Mouse (Mus musculus) liver, postnatal 0 days (tissue): Measurements from ENCODE around the gene Ube3b.

ENCODE experiments used
- CTCF ChIP-seq: sonication (generic); IDR thresholded peaks from 2 replicates; pipeline ENCODE4 v1.5.1; 2016; ENCODE audit warnings: antibody characterized with exemption, low read depth
- EP300 ChIP-seq: IDR thresholded peaks from 2 replicates; pipeline ENCODE4 v1.6.1; 2016; ENCODE audit warnings: antibody characterized with exemption, low read depth, mild to moderate bottlenecking

DNA sequence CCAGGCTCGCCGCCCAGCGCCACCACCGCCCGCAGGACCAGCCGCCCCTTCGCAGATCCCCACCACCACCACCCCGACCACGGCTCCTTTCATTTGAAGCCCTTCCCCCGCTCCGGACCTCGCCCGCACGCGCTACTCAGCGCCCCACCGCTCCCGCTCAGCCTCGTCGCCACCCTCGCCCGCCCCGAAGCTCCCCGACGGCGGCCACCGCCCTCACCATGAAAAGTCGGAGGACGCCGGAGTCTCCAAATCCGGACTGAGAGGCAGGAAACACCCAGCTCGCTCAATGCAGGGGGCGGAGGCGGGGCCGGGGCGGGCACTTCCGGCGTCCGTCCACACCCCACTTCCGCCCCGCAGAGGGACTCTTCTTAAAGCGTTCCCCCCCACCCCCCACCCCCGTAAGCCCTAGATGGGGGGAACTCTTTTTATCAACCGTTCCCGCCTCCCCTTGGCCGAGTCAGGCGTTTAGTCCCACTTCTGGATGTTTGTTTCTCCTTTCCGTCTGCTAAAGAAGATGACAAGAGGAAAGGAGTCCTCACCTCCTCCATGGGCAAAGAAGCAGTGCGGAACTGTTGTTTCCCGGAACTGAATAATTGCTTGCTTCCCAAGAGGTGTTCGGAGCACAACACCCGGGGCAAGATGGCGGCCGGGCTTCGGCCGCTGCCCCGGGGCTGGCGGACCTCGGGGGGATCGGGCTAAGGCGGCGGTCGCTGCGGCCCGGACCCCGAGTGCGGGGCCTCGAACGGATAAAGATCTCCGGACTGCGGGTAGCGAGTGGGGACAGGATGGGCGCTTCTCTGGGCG lies at the start of gene Ube3b, which contains the start of gene Kctd10:
- peak; percentile 67 for TF ChIP-seq EP300
- no peak for TF ChIP-seq CTCF
